Mouse (Mus musculus) heart, embryonic 12.5 days (tissue): ENCODE results near the gene Cep112. TPM values are rescaled to one million over a fixed set of nuclear protein-coding genes. Genes with fewer than 3 reads are reported as not detected.
A peak's percentile ranks its signal among the peaks of the same experiment; 100 is the strongest.

ENCODE experiments used
- ATAC-seq: fragments of 200-750 bp; cut with Nextera tagmentation; 2 replicates; pipeline ENCODE4 v1.8.0; 2017; ENCODE audit warnings: moderate TSS enrichment, moderate library complexity; ENCODE audit not compliant: insufficient number of reproducible peaks, low FRiP score
- H3K27ac ChIP-seq: fragments of 300-500 bp; sonication (generic); 2 replicates; pipeline ENCODE4 v1.5.1; 2016; ENCODE audit warnings: mild to moderate bottlenecking, moderate library complexity; ENCODE audit not compliant: poor library complexity, severe bottlenecking
- H3K27me3 ChIP-seq: fragments of 300-500 bp; sonication (generic); replicated peaks from 2 replicates; pipeline ENCODE4 v1.6.1; 2016; ENCODE audit warnings: mild to moderate bottlenecking, moderate library complexity
- H3K36me3 ChIP-seq: fragments of 300-500 bp; sonication (generic); 2 replicates; pipeline ENCODE4 v1.6.1; 2016; ENCODE audit warnings: mild to moderate bottlenecking, moderate library complexity
- H3K4me1 ChIP-seq: fragments of 300-500 bp; sonication (generic); replicated peaks from 2 replicates; pipeline ENCODE4 v1.6.1; 2016; ENCODE audit warnings: mild to moderate bottlenecking
- H3K4me2 ChIP-seq: fragments of 300-500 bp; sonication (generic); 2 replicates; pipeline ENCODE4 v1.6.1; 2016; ENCODE audit warnings: mild to moderate bottlenecking, moderate library complexity
- H3K4me3 ChIP-seq: fragments of 300-500 bp; sonication (generic); 2 replicates; pipeline ENCODE4 v1.5.1; 2016; ENCODE audit warnings: mild to moderate bottlenecking
- H3K9ac ChIP-seq: fragments of 300-500 bp; sonication (generic); 2 replicates; pipeline ENCODE4 v1.6.1; 2016; ENCODE audit warnings: mild to moderate bottlenecking, moderate library complexity
- H3K9me3 ChIP-seq: fragments of 300-500 bp; sonication (generic); replicated peaks from 2 replicates; pipeline ENCODE4 v1.6.1; 2016; ENCODE audit warnings: mild to moderate bottlenecking, moderate library complexity
- WGBS: fragments of 180-500 bp; shearing (Covaris S2); methylation state at CpG from one replicate; pipeline ENCODE4 v1.1.7; 2016; 5-methylcytosine and 5-hydroxymethylcytosine counted together
- polyA plus RNA-seq: library from polyadenylated mRNA; unstranded; fragments of >200 nt; fragmentation: Nextera tagmentation; extraction: Ambion mirVana; gene quantifications from 2 replicates; pipeline ENCODE4 v1.2.1, GENCODE M21; 2016

Gene Cep112
- polyA plus RNA-seq, 1 experiment from 2014 or later: 7.9 TPM

GRCm38 (mm10) chr11:108877520-108877919, 452.5 kb downstream of the Cep112 start:
- ATAC-seq: no peak

GRCm38 (mm10) chr11:108880546-108880945, 455.6 kb downstream of the Cep112 start:
- no peak for ATAC-seq
- 47% methylated on average over 4 of the region's 4 CpGs for WGBS
- H3K36me3 ChIP-seq: no peaks in the 10 kb centered on the region
- H3K27me3 ChIP-seq: no peaks in the 10 kb centered on the region
- H3K4me2 ChIP-seq: no peak overlapping the region
- H3K4me3 ChIP-seq: no peak overlapping the region
- no peaks in the 10 kb centered on the region for H3K4me1 ChIP-seq
- no peaks in the 10 kb centered on the region for H3K9me3 ChIP-seq
- no peak overlapping the region for H3K27ac ChIP-seq
- H3K9ac ChIP-seq: no peak overlapping the region

More at GRCm38 (mm10) chr11:108877520-108877919, 452.5 kb downstream of the Cep112 start:
- Histone ChIP-seq H3K27ac (no peak overlapping the region), H3K9me3 (no peaks in the 10 kb centered on the region), H3K36me3 (no peaks in the 10 kb centered on the region), H3K27me3 (0 out of 2 replicates have a peak, but pooled peaks cover 4% of the 10 kb centered on the region), H3K4me2 (no peak overlapping the region), H3K4me1 (no peaks in the 10 kb centered on the region), H3K4me3 (no peak overlapping the region), H3K9ac (no peak overlapping the region)
- WGBS: 71% methylated on average over 5 of the region's 5 CpGs

GRCm38 (mm10) chr11:108881662-108882061, 456.7 kb downstream of the Cep112 start:
- no peaks in the 10 kb centered on the region for H3K36me3 ChIP-seq
- no peak overlapping the region for H3K4me3 ChIP-seq
- no peak overlapping the region for H3K9ac ChIP-seq
- no peak for ATAC-seq
- H3K9me3 ChIP-seq: no peaks in the 10 kb centered on the region
- H3K4me2 ChIP-seq: no peak overlapping the region
- H3K27ac ChIP-seq: no peak overlapping the region
- no peaks in the 10 kb centered on the region for H3K4me1 ChIP-seq
- H3K27me3 ChIP-seq: no peaks in the 10 kb centered on the region
- 76% methylated on average over 5 of the region's 5 CpGs for WGBS

- 70% methylated on average over 19 of the region's 19 CpGs for WGBS
Measured at GRCm38 (mm10) chr11:108885276-108885896, 460.4 kb downstream of the Cep112 start.

GRCm38 (mm10) chr11:108886060-108886459, 461.1 kb downstream of the Cep112 start:
- peaks cover 18% of the 10 kb centered on the region for H3K4me1 ChIP-seq
- ATAC-seq: no peak
- H3K27me3 ChIP-seq: no peaks in the 10 kb centered on the region
- H3K27ac ChIP-seq: no peak overlapping the region
- H3K4me2 ChIP-seq: no peak overlapping the region
- no peaks in the 10 kb centered on the region for H3K36me3 ChIP-seq
- WGBS: 80% methylated on average over 8 of the region's 8 CpGs
- no peaks in the 10 kb centered on the region for H3K9me3 ChIP-seq
- no peak overlapping the region for H3K9ac ChIP-seq
- H3K4me3 ChIP-seq: no peak overlapping the region

More at GRCm38 (mm10) chr11:108885276-108885896, 460.4 kb downstream of the Cep112 start:
- peaks cover 12% of the 10 kb centered on the region for H3K4me1 ChIP-seq
- no peak for ATAC-seq
- H3K27me3 ChIP-seq: no peaks in the 10 kb centered on the region
- H3K36me3 ChIP-seq: no peaks in the 10 kb centered on the region
- H3K4me2 ChIP-seq: no peak overlapping the region
- no peak overlapping the region for H3K4me3 ChIP-seq
- no peak overlapping the region for H3K27ac ChIP-seq
- no peaks in the 10 kb centered on the region for H3K9me3 ChIP-seq
- H3K9ac ChIP-seq: no peak overlapping the region

GRCm38 (mm10) chr11:108889121-108889520, 464.1 kb downstream of the Cep112 start:
- no peaks in the 10 kb centered on the region for H3K36me3 ChIP-seq
- no peak overlapping the region for H3K27ac ChIP-seq
- peak overlapping the region; percentile 13; the same call in 1 of the 2 replicates for H3K4me2 ChIP-seq
- no peaks in the 10 kb centered on the region for H3K9me3 ChIP-seq
- 37% methylated on average over 11 of the region's 11 CpGs for WGBS
- H3K4me3 ChIP-seq: no peak overlapping the region
- H3K4me1 ChIP-seq: peaks cover 27% of the 10 kb centered on the region
- no peak overlapping the region for H3K9ac ChIP-seq
- no peak for ATAC-seq
- H3K27me3 ChIP-seq: peaks cover 16% of the 10 kb centered on the region

- WGBS: 20% methylated on average over 16 of the region's 16 CpGs
- no peaks in the 10 kb centered on the region for H3K36me3 ChIP-seq
- H3K9me3 ChIP-seq: no peaks in the 10 kb centered on the region
- H3K27ac ChIP-seq: peak overlapping the region; percentile 64; the same call in 1 of the 2 replicates
- H3K27me3 ChIP-seq: peaks cover 26% of the 10 kb centered on the region
- ATAC-seq: no peak
- H3K4me2 ChIP-seq: peak overlapping the region; percentile 85
- H3K4me3 ChIP-seq: peak overlapping the region; percentile 47
- H3K9ac ChIP-seq: 0 out of 2 replicates have a peak overlapping the region, but pooled peaks have one; percentile 7
- peaks cover 27% of the 10 kb centered on the region for H3K4me1 ChIP-seq
Measured at GRCm38 (mm10) chr11:108890544-108890943, 465.6 kb downstream of the Cep112 start.

GRCm38 (mm10) chr11:108891111-108891870, 466.3 kb downstream of the Cep112 start:
- no peaks in the 10 kb centered on the region for H3K9me3 ChIP-seq
- H3K27ac ChIP-seq: peak overlapping the region; percentile 64; the same call in 1 of the 2 replicates
- peak overlapping the region; percentile 61 for H3K9ac ChIP-seq
- peak overlapping the region; percentile 47 for H3K4me3 ChIP-seq
- H3K4me2 ChIP-seq: peak overlapping the region; percentile 85
- H3K36me3 ChIP-seq: no peaks in the 10 kb centered on the region
- WGBS: under 1% methylated on average over 17 of the region's 17 CpGs
- peaks cover 27% of the 10 kb centered on the region for H3K4me1 ChIP-seq
- peaks cover 31% of the 10 kb centered on the region for H3K27me3 ChIP-seq
- peak; percentile 83; the same call in 1 of the 2 replicates for ATAC-seq

- Histone ChIP-seq H3K4me1 (peaks cover 27% of the 10 kb centered on the region), H3K27me3 (peaks cover 36% of the 10 kb centered on the region), H3K4me2 (peak overlapping the region; percentile 85), H3K36me3 (no peaks in the 10 kb centered on the region), H3K4me3 (peak overlapping the region; percentile 47), H3K9ac (peak overlapping the region; percentile 61), H3K9me3 (no peaks in the 10 kb centered on the region), H3K27ac (0 out of 2 replicates have a peak overlapping the region, but pooled peaks have one; percentile 64)
- ATAC-seq: no peak
- 5% methylated on average over 21 of the region's 21 CpGs for WGBS
Measured at GRCm38 (mm10) chr11:108891871-108892380, 466.9 kb downstream of the Cep112 start.

GRCm38 (mm10) chr11:108892406-108892805, 467.4 kb downstream of the Cep112 start:
- H3K27ac ChIP-seq: no peak overlapping the region

GRCm38 (mm10) chr11:108893232-108893790, 468.3 kb downstream of the Cep112 start:
- no peak overlapping the region for H3K4me3 ChIP-seq
- H3K9me3 ChIP-seq: no peaks in the 10 kb centered on the region
- no peak overlapping the region for H3K9ac ChIP-seq
- peaks cover 50% of the 10 kb centered on the region for H3K27me3 ChIP-seq
- H3K4me2 ChIP-seq: no peak overlapping the region
- H3K4me1 ChIP-seq: peaks cover 30% of the 10 kb centered on the region
- H3K27ac ChIP-seq: no peak overlapping the region
- no peak for ATAC-seq
- WGBS: 56% methylated on average over 12 of the region's 12 CpGs
- no peaks in the 10 kb centered on the region for H3K36me3 ChIP-seq

More at GRCm38 (mm10) chr11:108892406-108892805, 467.4 kb downstream of the Cep112 start:
- Histone ChIP-seq H3K36me3 (no peaks in the 10 kb centered on the region), H3K9ac (no peak overlapping the region), H3K4me1 (peaks cover 27% of the 10 kb centered on the region), H3K4me2 (no peak overlapping the region), H3K4me3 (no peak overlapping the region), H3K27me3 (peaks cover 41% of the 10 kb centered on the region), H3K9me3 (no peaks in the 10 kb centered on the region)
- no peak for ATAC-seq
- 17% methylated on average over 6 of the region's 7 CpGs for WGBS
